Mouse (Mus musculus) natural killer cell, adult 2 months (primary cell): ENCODE data around the gene Tfpt.

Experiments used
- DNase-seq, 2 experiments: peaks; one replicate each; pipeline ENCODE4 v3.0.0; 2022; ENCODE audit warnings: low spot score in 2 of 2

Gene Tfpt

GRCm38 (mm10) chr7:3629543-3630477 is at the start of gene Tfpt, which contains the start of gene Prpf31:
Gene Tfpt, minus strand, starts transcription at chr7:3629929.
Gene Prpf31, plus strand, starts transcription at chr7:3629985.
- DNase-seq: peak; percentile 93 to 94

DNA sequence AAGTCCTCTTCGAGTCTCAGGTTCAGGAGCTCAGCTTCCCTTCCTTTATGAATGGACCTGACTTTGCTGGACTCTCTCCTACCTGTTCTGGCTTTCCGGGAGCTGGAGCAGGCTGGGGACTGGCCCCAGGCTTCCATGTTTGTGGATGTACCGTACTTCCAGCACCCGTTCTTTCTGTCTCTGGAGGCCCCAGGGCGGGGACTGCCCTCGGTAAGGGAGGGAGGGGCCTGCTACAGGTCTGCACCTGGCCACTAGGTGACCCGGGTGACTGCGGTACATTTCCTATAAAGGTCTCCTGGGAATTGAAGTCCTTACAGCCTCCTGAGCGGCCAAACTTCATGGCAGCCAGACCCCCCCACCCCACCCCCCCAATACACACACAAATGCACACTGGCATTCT is 47.6 kb upstream of the Tfpt start, which contains the start of gene Tmc4:
Gene Tmc4, minus strand, starts transcription at position 212 of the 400 bp plus-strand sequence.
- no peak for DNase-seq

GRCm38 (mm10) chr7:3676371-3676770 is 46.6 kb upstream of the Tfpt start:
- no peak for DNase-seq

GRCm38 (mm10) chr7:3675228-3675548 is 45.5 kb upstream of the Tfpt start:
- no peak for DNase-seq

- DNase-seq: peak; percentile 62 to 78
Measured at GRCm38 (mm10) chr7:3674507-3675227, 44.9 kb upstream of the Tfpt start.

DNA sequence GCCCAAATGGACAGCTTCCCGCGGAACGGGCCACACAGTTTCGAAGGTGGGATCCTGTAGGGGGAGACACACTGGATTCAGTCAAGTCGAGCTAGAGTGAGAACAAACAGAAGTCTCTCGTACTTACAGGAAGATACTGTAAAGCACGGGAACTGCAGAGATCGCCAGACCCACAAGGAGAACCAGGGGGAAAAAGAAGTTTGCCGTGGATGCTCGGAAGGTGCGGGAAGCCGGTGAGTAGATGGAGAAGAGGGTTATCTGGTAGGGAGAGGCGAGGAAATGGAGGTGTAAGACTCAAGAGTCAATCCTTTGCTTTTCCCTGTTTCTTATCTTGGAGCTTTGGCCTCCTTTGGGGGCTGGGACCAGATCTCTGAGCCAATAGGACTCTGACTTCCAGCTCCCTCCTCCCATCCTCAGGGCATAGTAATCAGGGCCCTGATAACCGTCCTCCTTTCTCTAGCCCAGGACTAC is 37.2 kb upstream of the Tfpt start:
- no peak for DNase-seq

DNA sequence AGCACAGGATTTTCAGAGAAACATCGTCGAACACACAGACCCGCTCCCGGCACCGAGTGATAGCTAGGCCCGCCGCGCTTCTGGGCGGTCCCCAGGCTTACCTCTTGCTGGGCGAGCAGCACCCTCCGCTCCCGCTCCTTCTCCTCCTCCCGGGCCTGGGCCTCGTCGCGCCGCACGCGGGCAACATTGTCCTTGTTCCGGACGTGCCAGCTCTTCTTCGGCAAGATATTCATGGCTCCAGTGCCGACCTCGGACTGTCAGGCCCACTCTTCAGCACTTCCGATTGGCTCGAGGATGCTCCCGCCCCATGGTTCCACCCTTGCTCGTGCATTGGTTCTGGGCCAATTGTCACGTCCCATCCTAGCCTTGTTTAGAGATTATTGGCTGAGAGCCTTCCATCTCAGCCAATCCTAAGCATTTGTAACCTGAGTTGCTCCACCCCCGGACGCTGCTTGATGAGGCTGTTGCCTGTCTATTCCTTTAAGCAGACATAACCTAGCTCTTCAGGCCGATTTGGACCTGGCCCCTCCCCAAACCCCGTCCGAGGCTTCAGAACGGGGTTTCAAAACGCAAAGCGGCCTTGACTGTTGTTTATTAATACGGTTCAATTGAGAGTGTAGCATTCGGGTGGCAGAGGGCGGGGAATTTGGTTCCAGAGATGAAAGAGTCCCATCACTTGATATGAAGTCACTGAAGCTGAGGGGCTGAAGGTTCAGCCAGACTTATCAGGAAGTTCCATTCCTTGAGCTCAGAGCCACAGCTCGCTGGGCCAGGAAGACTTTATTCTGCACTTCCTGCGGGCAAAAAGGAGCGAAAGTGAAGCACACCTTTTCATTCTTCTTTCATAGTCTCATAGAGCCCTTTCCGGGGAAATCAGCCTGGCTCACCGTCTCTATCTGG is 35.7 kb upstream of the Tfpt start, which contains the start of gene Leng1:
Gene Leng1, minus strand, starts transcription at position 626 of the 900 bp plus-strand sequence.
- DNase-seq: peak; percentile 93 to 94

DNA sequence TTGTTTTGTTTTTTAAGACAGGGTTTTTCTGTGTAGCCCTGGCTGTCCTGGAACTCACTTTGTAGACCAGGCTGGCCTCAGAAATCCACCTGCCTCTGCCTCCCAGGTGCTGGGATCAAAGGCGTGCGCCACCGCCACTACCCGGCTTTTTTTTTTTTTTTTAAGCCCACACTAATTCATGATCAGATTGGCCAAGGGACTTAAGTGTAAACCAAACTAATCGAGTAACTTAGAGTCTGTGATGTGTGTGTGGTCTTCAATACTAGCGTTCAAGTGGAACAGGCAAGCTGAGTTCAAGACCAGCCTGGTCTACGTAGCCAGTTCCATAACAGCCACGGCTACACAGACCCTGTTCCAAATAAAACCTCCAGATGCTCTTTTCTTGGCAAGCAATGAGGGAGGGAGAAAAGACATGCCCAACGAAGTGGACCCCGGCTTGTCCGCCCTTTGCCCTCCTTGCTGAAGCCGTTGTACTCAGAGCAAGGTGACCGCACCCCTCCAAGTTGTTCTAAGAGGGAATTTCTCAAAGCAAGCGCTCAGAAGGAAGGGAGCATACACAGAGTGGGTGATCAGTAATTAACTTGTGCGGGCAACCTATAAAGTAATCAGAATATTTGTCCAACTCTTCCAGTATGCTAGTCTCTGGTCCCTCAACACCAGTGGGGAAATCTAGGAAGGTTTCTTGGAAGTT is 34.9 kb upstream of the Tfpt start:
- DNase-seq: no peak

DNA sequence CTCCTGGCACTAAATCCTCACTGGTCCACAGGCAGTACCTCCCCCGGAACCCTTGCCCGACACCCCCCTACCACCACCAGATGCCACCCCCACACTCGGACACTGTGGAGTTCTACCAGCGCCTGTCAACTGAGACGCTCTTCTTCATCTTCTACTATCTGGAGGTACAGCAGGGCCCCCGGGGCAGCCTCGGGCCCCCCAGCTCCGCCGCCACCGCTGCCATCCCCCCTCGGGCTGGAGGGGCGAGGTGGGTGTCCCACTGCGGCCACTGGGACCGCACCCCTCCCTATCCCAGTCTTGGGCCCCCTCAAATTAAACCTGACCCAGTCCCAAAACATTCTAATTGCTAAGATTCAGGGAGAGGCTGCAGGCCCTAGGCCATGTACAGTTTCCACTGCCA is 28.8 kb upstream of the Tfpt start:
- DNase-seq: no peak

- DNase-seq: no peak
Measured at GRCm38 (mm10) chr7:3656966-3657365, 27.2 kb upstream of the Tfpt start.

DNA sequence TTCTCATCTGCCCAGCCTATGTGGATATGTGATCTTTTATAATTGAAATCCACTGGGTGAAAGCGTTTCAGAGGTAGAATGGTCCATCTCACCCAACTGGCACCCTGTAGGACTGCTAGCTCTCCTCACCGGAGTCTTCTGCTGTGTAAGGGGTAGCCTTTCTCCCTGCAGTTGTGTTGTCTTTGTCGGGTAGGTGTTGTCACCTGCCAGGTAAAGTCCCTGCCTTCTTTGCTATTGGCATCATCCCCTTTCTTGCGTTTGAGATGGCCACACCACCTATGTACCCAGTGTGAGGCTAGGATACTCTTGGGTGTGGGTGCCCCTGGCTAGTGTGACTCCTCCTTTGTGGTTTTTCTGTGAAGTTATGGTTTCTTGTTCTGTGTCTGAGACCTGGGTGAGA is 16.9 kb upstream of the Tfpt start:
- peak; percentile 40 to 66 for DNase-seq

DNA sequence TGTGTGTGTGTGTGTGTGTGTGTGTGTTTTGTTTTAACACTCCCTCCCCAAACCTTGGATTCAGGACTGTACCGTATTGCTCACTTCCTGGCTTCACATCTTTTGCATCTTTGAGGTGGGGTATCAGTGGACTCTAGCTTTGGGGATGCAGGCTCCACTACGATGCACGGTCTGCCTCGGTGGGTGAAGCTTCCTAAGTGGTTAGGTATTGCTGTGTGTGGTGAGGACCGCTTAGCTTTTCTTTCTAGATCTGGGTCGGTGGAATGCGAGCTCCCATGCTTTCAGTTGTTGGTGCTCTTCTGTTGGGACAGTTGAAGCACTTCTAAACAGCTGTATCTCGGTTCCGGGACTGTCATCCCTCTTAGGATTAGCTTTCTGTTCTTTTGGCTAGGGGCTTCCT is 16.5 kb upstream of the Tfpt start:
- no peak for DNase-seq

GRCm38 (mm10) chr7:3645488-3646025 is 15.8 kb upstream of the Tfpt start:
- DNase-seq: no peak

GRCm38 (mm10) chr7:3644672-3645487 is 15.2 kb upstream of the Tfpt start, which contains the start of gene Cnot3:
Gene Cnot3, plus strand, starts transcription at chr7:3645268.
- peak; percentile 99 for DNase-seq

DNA sequence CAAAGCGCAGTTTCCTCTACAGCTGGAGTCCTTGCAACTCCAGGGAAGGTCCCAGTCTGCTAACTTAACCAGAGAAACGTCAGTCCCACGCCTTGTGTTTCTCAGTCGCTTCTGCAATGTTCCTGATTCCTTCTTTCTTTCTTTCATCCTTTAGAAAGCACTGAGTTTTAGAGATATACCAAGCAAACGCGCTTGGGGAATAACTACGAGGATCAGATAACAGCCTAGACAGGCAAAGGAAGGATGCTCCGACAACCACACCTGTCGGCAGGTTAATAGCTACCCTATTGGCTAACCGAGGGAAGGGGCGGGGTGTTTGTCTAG is 14.6 kb upstream of the Tfpt start:
- DNase-seq: no peak

DNA sequence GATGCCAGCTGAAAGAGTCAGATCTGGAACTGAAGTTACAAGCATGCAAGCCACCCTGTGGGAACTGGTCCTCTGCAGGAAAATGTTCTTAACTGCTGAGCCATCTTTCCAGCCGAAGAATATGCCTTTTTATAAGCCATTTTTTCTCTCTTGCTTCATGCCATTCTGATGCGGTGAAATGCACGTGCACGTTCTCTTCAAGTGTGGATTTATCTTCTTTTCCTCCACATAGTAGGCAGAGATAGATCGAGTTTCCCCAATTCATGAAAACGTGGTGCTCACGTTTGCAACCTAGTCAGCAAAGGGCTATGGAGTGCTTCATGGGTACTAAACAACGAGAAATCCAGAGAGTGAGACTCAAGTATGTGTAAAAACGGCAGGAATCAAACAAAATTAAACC is 14.1 kb upstream of the Tfpt start:
- DNase-seq: no peak

DNA sequence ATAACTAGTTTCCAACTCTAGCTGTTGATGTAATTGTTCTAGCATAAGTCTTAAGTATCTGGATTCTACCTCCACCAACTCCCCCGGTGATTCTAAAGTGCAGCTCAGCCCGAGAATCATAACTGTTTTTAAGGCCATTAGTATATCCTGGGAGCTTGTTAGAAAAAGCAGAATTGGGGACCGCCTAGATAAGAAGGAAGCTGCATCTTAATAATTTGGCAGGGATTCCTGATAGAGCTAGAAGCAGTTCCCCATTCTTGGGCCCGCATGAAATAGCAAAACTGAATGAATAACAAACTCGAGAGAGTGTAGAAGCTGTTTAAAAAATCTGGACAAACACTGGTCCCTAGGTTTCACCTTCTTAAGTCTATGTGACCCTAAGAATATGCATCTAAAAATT is 13.7 kb upstream of the Tfpt start:
- no peak for DNase-seq

DNA sequence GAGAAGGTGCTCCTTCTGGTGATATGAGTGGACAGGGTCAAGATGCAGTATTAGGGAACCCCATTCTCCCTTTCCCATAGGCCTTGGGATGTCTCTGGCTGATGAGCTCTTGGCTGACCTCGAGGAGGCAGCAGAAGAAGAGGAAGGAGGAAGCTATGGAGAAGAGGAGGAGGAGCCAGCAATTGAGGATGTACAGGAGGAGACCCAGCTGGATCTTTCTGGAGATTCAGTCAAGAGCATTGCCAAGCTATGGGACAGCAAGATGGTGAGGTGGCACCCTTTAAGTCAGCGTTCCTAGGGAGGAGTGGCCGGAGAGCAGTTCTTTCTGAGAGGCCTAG is 718 bp upstream of the Tfpt start:
- DNase-seq: no peak

DNA sequence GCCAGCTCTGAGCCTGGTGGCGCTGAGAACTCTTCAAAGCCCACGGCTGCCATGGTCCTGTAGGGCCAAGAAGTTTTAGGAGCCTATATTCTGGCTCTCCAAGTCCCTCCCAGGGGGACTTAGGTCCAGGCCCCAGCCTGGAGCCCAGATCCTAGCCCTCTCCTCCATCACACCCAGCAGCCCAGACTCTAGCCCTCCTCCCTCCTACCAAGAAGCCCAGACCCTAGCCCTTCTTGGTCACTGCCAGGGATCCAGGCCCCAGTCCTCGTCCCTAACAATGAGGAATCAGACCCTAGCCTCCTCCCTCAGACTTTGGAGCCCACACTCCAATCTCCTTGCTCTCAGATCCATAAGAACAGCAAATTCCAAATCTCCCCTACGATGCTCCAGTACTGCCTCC is 699 bp downstream of the Tfpt start:
- no peak for DNase-seq
